Mouse (Mus musculus) spleen, adult 2 months (tissue): ENCODE results near the gene Tmem243.

Experiments
- CTCF ChIP-seq: fragments of 200-500 bp; IDR thresholded peaks from 2 replicates; pipeline ENCODE4 v1.5.1; 2011; ENCODE audit warnings: mild to moderate bottlenecking, inconsistent platforms; ENCODE audit not compliant: insufficient read depth, insufficient read length, insufficient replicate concordance; ENCODE audit errors: extremely low read depth
- POLR2A ChIP-seq: fragments of 200-500 bp; IDR thresholded peaks from 2 replicates; pipeline ENCODE4 v1.6.1; 2011; ENCODE audit warnings: low read depth, low read length, inconsistent platforms

GRCm38 (mm10) chr5:9102696-9103095 lies 2.2 kb downstream of the Tmem243 start:
- TF ChIP-seq CTCF (no peak), POLR2A (no peak)
